Mouse (Mus musculus): ENCODE data around the gene Traf1. TPM values are rescaled to one million over a fixed set of nuclear protein-coding genes. Genes with fewer than 3 reads are reported as not detected.

The Traf1 gene
- polyA plus RNA-seq (2017; shearing (Covaris generic)), result 555 TPM

DNA sequence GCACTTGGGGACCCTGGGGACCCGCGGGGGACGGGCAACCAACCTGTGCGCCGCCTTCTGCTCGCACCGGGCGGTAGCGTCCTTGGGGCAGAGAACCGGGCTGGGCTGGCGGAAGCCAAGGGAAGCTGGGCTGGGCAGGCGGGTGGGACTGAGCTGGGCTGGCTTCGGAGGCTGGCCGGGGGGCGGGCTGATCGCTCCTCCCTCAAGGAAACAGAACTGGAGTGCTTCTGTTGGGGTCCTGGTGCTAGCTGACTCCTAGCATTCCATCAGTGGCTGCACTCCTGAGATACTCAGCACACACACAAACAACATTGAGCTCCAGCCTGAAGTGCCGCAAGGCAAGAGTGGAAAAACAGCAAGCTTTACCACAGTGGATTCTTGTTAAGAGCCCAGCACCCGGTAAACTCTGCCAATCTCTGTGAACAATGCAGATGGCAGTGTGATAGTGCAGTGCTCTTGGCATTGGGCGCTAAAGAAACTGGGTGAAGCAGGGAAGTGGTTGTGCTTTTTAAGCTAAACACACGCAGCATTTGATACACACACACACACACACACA lies at the start of gene Traf1:
Gene Traf1 (minus strand): TSS at position 292 of the 556 bp plus-strand sequence.

GRCm38 (mm10) chr2:34913218-34914068 lies 48.1 kb downstream of the Traf1 start, which contains the start of gene Phf19:
Phf19 (minus strand) TSS chr2:34914026.

Other genes with a start within 250 kb of the Traf1 start
- 111 TPM for gene Gapvd1, start 206.5 kb downstream of the Traf1 start, polyA plus RNA-seq (2017; shearing (Covaris generic))
- 583 TPM for gene Hspa5, start 189.8 kb downstream of the Traf1 start, polyA plus RNA-seq (2017; shearing (Covaris generic))
- gene Rabepk, start 161.9 kb downstream of the Traf1 start, polyA plus RNA-seq (2017; shearing (Covaris generic)), result 42.7 TPM
- 77.8 TPM for gene Fbxw2, start 135.5 kb downstream of the Traf1 start, polyA plus RNA-seq (2017; shearing (Covaris generic))
- not detected for gene Gm34653, start 128.8 kb downstream of the Traf1 start, polyA plus RNA-seq (2017; shearing (Covaris generic))
- not detected for gene Cutal, start 87.4 kb downstream of the Traf1 start, polyA plus RNA-seq (2017; shearing (Covaris generic))
- gene Psmd5, start 86.8 kb downstream of the Traf1 start, polyA plus RNA-seq (2017; shearing (Covaris generic)), result 85.7 TPM
- 2.2 TPM for gene Phf19, start 47.7 kb downstream of the Traf1 start, polyA plus RNA-seq (2017; shearing (Covaris generic))
- 0.40 TPM for gene Hc, start 99.7 kb upstream of the Traf1 start, polyA plus RNA-seq (2017; shearing (Covaris generic))
- gene AI182371, start 139.8 kb upstream of the Traf1 start, polyA plus RNA-seq (2017; shearing (Covaris generic)), result 0.84 TPM
- 125 TPM for gene Cntrl, start 147.7 kb upstream of the Traf1 start, polyA plus RNA-seq (2017; shearing (Covaris generic))
- 167 TPM for gene Rab14, start 239.3 kb upstream of the Traf1 start, polyA plus RNA-seq (2017; shearing (Covaris generic))